Mouse (Mus musculus): ENCODE results near the gene Lhfpl2.
"Not testable (repeated sequence)": the region's sequence is repeated elsewhere in the genome, so short reads cannot be mapped to it uniquely, and the experiment has no call there.

Lhfpl2 gene

GRCm38 (mm10) chr13:94057563-94058560 lies at the start of gene Lhfpl2:
Gene Lhfpl2 (plus strand): TSS chr13:94057796.
- DNase-seq (ENCODE audit: low spot score in 2 of 2): no peak

GRCm38 (mm10) chr13:94011996-94012575 lies 45.5 kb upstream of the Lhfpl2 start:
- DNase-seq (ENCODE audit: low spot score in 2 of 2): no peak

- DNase-seq (ENCODE audit: low spot score in 2 of 2): no peak
Measured at GRCm38 (mm10) chr13:94013986-94014385, 43.6 kb upstream of the Lhfpl2 start.

GRCm38 (mm10) chr13:94024575-94024974 lies 33.0 kb upstream of the Lhfpl2 start:
- not testable (repeated sequence) for DNase-seq (ENCODE audit: low spot score in 2 of 2)

GRCm38 (mm10) chr13:94029147-94029546 lies 28.4 kb upstream of the Lhfpl2 start:
- no peak for DNase-seq (ENCODE audit: low spot score in 2 of 2)

- no peak for DNase-seq (ENCODE audit: low spot score in 2 of 2)
Measured at GRCm38 (mm10) chr13:94030551-94030950, 27.0 kb upstream of the Lhfpl2 start.

GRCm38 (mm10) chr13:94037313-94038051 lies 20.1 kb upstream of the Lhfpl2 start:
- no peak for DNase-seq (ENCODE audit: low spot score in 2 of 2)

- DNase-seq (ENCODE audit: low spot score in 2 of 2): no peak
Measured at GRCm38 (mm10) chr13:94038052-94038340, 19.6 kb upstream of the Lhfpl2 start.

- DNase-seq (ENCODE audit: low spot score in 2 of 2): no peak
Measured at GRCm38 (mm10) chr13:94050036-94050435, 7.6 kb upstream of the Lhfpl2 start.

GRCm38 (mm10) chr13:94050782-94051181 lies 6.8 kb upstream of the Lhfpl2 start:
- no peak for DNase-seq (ENCODE audit: low spot score in 2 of 2)

GRCm38 (mm10) chr13:94057036-94057562 lies 497 bp upstream of the Lhfpl2 start:
- DNase-seq (ENCODE audit: low spot score in 2 of 2): no peak

- no peak for DNase-seq (ENCODE audit: low spot score in 2 of 2)
Measured at GRCm38 (mm10) chr13:94058642-94059222, 1.1 kb downstream of the Lhfpl2 start.

- no peak for DNase-seq (ENCODE audit: low spot score in 2 of 2)
Measured at GRCm38 (mm10) chr13:94059373-94059772, 1.8 kb downstream of the Lhfpl2 start.

- no peak for DNase-seq (ENCODE audit: low spot score in 2 of 2)
Measured at GRCm38 (mm10) chr13:94059778-94060177, 2.2 kb downstream of the Lhfpl2 start.

GRCm38 (mm10) chr13:94060461-94060860 lies 2.9 kb downstream of the Lhfpl2 start:
- no peak for DNase-seq (ENCODE audit: low spot score in 2 of 2)

- no peak for DNase-seq (ENCODE audit: low spot score in 2 of 2)
Measured at GRCm38 (mm10) chr13:94061256-94061877, 3.8 kb downstream of the Lhfpl2 start.

GRCm38 (mm10) chr13:94062349-94063111 lies 4.9 kb downstream of the Lhfpl2 start:
- no peak for DNase-seq (ENCODE audit: low spot score in 2 of 2)

GRCm38 (mm10) chr13:94063156-94063555 lies 5.6 kb downstream of the Lhfpl2 start:
- no peak for DNase-seq (ENCODE audit: low spot score in 2 of 2)

- DNase-seq (ENCODE audit: low spot score in 2 of 2): no peak
Measured at GRCm38 (mm10) chr13:94064571-94064970, 7.0 kb downstream of the Lhfpl2 start.

- no peak for DNase-seq (ENCODE audit: low spot score in 2 of 2)
Measured at GRCm38 (mm10) chr13:94065276-94066050, 7.9 kb downstream of the Lhfpl2 start.
